Mouse (Mus musculus): ENCODE results near the gene Rnft1. TPM values are rescaled to one million over a fixed set of nuclear protein-coding genes. Genes with fewer than 3 reads are reported as not detected.
"Not testable (repeated sequence)": the region's sequence is repeated elsewhere in the genome, so short reads cannot be mapped to it uniquely, and the experiment has no call there.

Rnft1 gene
- total RNA-seq (2021): 10 to 100 TPM; 27.3 to 32.6 TPM

DNA sequence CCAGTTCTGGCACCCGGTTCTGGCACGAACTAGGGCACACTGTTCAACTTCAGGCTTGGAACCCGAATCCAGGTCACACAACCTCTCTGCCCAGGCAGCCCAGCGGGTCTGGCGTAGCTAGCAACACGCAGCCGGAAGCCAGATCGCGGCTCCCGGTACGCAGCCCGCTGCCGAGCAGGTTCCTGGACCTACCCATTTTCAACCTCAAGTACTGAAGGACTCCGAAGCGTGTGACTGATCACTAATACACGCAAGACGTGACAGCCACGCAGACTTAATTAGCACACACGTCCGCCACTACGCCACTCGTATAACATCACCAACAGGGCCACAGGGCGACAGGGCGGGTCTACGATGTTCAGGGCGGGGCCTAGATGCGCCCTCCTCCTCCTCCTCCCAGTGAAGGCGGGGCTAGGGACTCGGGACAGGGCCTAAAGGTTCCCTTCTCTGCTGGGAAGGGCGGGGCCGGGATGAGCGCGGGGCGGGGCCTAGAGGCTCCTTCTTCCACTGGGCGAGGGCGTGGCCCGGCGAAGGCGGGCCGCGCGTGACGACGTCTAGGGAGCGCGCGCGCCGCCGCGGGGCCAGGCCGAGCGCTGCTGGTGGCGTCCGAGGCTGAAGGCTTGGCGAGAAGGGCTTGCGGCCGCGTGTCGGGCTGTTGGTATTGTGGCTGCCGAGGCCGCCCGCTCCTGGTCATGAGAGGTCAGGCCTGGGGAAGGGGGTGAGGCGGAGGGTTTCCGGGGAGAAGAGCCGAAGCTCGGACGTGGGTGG lies at the start of gene Rnft1:
Gene Rnft1 (plus strand): TSS at position 557 of the 768 bp plus-strand sequence.
- DNase-seq (ENCODE audit: low spot score): peak; percentile 98
- intact Hi-C loops (cut with DNase I): loop anchor here (5.0 kb wide), 1 partner anchor 282 kb away; the partner anchor contains the start of gene Brip1

DNA sequence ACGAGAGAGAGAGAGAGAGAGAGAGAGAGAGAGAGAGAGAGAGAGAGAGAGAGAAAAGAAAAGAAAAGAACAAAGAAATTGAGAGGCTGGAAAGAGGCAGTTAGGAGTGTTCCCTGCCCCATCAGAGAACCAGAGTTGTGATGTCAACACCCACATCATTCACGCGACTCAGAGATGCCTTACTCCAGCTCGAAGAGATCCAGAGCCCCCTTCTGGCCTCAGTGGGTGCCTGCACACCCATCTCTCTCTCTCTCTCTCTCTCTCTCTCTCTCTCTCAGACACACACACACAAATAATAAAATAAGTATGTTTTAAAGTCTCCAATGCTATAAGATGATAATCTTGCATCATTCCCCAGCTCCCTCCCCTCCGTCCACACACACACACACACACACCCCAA lies 47.6 kb upstream of the Rnft1 start:
- intact Hi-C loops (cut with DNase I): no loop called here
- no peak for DNase-seq (ENCODE audit: low spot score)

GRCm38 (mm10) chr11:86438261-86438660 lies 46.2 kb upstream of the Rnft1 start:
- DNase-seq (ENCODE audit: low spot score): no peak
- intact Hi-C loops (cut with DNase I): no loop called here

- intact Hi-C loops (cut with DNase I): no loop called here
- no peak for DNase-seq (ENCODE audit: low spot score)
Observed at GRCm38 (mm10) chr11:86440791-86441190, 43.7 kb upstream of the Rnft1 start.

- no peak for DNase-seq (ENCODE audit: low spot score)
- intact Hi-C loops (cut with DNase I): no loop called here
Observed at GRCm38 (mm10) chr11:86453991-86454390, 30.5 kb upstream of the Rnft1 start.

DNA sequence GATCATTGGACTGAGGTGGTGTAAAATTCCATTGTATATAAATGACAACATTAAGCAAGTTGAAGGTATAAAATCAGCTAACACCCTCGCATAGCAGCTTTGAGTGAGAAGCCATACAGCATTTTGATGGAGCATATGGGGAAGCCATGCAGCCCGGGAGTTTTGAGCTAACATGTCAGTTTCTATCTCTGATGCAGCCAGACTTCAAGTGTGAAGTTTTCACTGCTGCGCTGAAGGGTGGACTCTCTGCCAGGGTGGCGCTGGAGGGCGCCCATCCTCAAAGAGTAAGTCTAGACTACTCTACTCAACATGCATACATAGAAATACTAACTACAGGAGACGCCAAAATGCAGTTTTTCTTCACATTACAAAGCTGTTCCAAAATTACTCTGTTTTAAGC lies 26.9 kb upstream of the Rnft1 start:
- intact Hi-C loops (cut with DNase I): no loop called here
- DNase-seq (ENCODE audit: low spot score): no peak

GRCm38 (mm10) chr11:86458866-86459265 lies 25.6 kb upstream of the Rnft1 start:
- intact Hi-C loops (cut with DNase I): no loop called here
- DNase-seq (ENCODE audit: low spot score): no peak

GRCm38 (mm10) chr11:86462579-86462978 lies 21.9 kb upstream of the Rnft1 start:
- DNase-seq (ENCODE audit: low spot score): no peak
- intact Hi-C loops (cut with DNase I): no loop called here

- DNase-seq (ENCODE audit: low spot score); intact Hi-C loops (cut with DNase I): not testable (repeated sequence)
Observed at GRCm38 (mm10) chr11:86464275-86464674, 20.2 kb upstream of the Rnft1 start.

- no peak for DNase-seq (ENCODE audit: low spot score)
- intact Hi-C loops (cut with DNase I): no loop called here
Observed at GRCm38 (mm10) chr11:86468345-86468744, 16.1 kb upstream of the Rnft1 start.

DNA sequence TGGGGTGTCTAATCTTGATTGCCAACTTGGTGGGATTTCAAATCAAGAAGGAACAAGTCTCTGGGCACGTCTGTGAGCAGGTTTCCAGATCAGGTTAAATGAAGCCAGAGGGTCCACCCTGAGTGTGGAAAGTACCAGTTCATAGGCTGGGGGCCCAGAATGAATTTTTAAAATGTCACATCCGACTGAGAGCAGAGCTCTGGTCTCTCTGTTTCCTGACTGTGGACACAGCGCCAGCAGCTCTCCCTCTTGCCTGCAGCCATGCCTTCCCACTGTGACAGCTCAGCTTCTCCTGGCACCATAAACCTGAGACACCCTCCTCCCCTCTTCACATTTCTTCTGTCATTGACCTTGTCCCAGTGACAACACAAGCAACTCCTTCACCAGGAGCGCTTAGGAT lies 15.5 kb upstream of the Rnft1 start:
- intact Hi-C loops (cut with DNase I): no loop called here
- no peak for DNase-seq (ENCODE audit: low spot score)

DNA sequence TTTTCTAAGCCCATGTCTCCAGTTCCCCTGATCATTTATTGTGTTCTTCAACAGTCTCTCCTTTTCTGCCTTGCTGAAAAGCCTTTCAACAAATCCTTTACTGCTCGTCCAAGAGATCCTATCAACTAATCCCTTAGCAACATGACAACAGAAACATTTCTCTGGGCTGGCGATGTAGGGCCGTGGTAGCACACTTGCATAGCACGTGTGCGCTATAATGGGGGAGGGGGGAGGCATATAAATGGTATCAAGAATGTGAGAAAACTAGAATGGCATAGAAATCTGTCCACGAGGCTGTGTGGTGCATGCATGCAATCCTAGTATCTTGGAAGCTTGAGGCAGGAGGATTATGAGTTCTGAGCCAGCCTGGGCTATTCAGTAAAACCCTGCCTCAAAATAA lies 12.7 kb upstream of the Rnft1 start:
- intact Hi-C loops (cut with DNase I): no loop called here
- no peak for DNase-seq (ENCODE audit: low spot score)

GRCm38 (mm10) chr11:86472771-86473171 lies 11.7 kb upstream of the Rnft1 start:
- intact Hi-C loops (cut with DNase I): no loop called here

DNA sequence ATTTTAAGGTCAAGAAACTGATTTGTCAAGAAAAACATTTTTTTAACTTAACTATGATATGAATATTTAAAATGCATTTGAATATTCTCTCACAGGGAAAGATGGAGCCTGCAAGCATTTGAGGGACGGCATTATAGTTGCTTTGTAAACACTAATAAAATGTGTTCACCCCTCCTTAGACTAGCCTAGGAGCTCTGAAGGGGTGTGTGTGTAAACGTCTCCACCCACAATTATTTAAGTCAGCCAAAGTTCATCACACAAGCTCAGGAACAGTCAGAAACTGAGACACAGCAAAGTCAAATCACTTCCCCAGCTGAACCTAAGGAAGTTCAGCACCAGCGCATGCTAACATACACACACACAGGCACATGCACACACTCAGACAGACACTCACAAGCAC lies 10.9 kb upstream of the Rnft1 start:
- intact Hi-C loops (cut with DNase I): no loop called here
- no peak for DNase-seq (ENCODE audit: low spot score)

More at GRCm38 (mm10) chr11:86472771-86473171, 11.7 kb upstream of the Rnft1 start:
- no peak for DNase-seq (ENCODE audit: low spot score)

DNA sequence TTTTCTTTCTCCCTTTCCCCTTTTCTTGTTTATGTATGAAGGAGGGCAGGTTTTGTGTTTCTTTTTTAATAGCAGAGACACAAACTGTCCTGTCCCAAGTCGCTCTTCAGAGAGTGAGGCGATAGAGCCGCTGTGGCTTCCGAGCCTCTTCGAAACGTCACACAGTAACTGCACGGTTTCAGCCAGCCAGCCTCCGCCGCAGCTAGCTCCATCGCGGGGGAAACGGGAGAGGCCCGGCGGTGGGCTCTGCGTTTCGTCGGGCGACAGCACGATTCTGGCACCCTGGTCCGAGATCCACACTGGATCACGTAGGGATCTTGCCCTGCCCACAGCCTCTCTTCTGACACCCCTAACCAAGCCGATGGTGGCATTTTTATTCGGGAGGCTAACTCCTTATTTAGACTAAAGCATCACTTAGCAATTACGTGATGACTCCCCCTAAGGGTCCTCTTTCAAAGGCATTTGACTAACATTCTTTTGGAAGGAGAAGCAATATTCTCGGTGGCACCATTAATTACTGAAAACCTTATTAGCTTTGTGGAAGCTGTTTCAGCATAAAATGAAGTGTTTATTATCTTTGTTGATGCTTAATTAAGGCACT lies 553 bp downstream of the Rnft1 start:
- intact Hi-C loops (cut with DNase I): loop anchor here (5.0 kb wide), 2 partner anchors 128 to 283 kb away; partner anchors contain the start of genes Brip1 and Med13
- no peak for DNase-seq (ENCODE audit: low spot score)

- no peak for DNase-seq (ENCODE audit: low spot score)
- intact Hi-C loops (cut with DNase I): no loop called here
Observed at GRCm38 (mm10) chr11:86490782-86491181, 6.3 kb downstream of the Rnft1 start.

DNA sequence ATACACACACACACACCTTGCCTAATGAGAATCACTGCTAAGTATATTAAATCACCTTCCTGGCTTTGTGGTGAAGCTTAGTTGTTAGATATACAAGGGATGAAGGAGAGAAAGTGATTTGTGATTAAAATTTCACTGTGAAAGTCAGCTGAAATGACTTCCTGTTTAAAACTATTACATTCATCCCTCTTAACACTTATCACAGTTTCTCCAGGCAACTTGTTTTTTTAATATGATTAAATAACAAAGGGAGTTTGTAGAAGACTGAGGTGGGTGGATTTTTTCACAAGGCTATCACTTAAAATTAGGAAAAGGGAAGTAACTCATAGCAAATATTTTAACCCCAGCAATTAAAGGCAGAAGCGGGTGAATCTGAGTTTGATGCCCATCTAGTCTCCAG lies 12.9 kb downstream of the Rnft1 start:
- no peak for DNase-seq (ENCODE audit: low spot score)
- intact Hi-C loops (cut with DNase I): no loop called here

GRCm38 (mm10) chr11:86497908-86498307 lies 13.5 kb downstream of the Rnft1 start:
- no peak for DNase-seq (ENCODE audit: low spot score)

DNA sequence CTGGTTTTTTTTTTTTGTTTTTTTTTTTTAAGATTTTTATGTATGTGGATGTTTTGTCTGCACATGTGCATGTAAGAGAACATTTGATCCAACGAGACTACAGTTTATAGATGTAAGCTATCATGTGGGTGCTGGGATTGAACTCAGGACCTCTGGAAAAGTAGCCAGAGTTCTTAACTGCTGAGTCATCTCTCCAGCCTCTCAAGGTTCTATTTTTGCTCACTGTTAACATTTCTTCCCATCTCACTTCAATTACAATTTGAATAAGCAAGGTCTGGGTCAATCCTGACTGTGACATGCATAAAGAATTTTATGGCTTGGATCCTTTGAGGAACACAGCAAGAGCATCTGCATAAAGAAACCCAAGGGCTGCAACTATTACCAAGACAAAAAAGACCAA lies 16.3 kb downstream of the Rnft1 start:
- DNase-seq (ENCODE audit: low spot score): no peak
- intact Hi-C loops (cut with DNase I): no loop called here

More at GRCm38 (mm10) chr11:86497908-86498307, 13.5 kb downstream of the Rnft1 start:
- intact Hi-C loops (cut with DNase I): no loop called here

GRCm38 (mm10) chr11:86503121-86503520 lies 18.7 kb downstream of the Rnft1 start:
- DNase-seq (ENCODE audit: low spot score): no peak
- intact Hi-C loops (cut with DNase I): no loop called here

DNA sequence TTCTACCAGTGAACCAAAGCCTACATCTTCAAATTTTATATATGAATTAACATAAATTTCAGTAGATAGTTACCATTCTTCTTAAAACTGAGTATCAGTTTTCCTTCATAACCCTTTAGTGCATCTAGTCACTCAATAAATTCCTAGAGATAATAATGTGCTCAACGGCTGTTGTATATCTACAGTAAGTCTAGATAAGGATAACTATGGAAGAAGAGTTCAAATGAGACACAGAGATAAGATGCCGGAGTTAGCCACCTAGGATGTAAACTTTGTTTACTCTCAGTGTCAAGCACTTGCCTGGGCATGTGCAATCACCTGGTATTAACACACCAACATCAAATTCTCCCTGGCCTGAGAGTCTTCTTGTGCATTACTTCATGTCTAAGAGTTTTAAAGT lies 22.9 kb downstream of the Rnft1 start:
- intact Hi-C loops (cut with DNase I): no loop called here
- DNase-seq (ENCODE audit: low spot score): no peak
